45 mouse cellular contexts compared by ENCODE assay signal in genomic region chr3:159621026-159621425, GRCm38 (mm10). TPM values are rescaled to one million over a fixed set of nuclear protein-coding genes. Genes with fewer than 3 reads are reported as not detected.
"Had no signal": no experiment of that assay in that cellular context is flagged by ENCODE, and none has a peak within 500 bp of the region (broad histone marks: within the 10 kb centered on the region; RNA-seq: fewer than 3 reads in every experiment).

No protein-coding gene starts in this region.

- H3K27ac ChIP-seq: limb, embryonic 10.5 days; limb, embryonic 12.5 days; limb, embryonic 13.5 days; limb, embryonic 15.5 days; liver, embryonic 12.5 days; liver, embryonic 13.5 days; liver, embryonic 14.5 days; liver, embryonic 15.5 days; lung, embryonic 15.5 days; macrophage; midbrain, embryonic 10.5 days; midbrain, embryonic 12.5 days; midbrain, embryonic 13.5 days; midbrain, embryonic 15.5 days; neural tube, embryonic 12.5 days; neural tube, embryonic 13.5 days had no signal

- H3K9ac ChIP-seq: limb, embryonic 12.5 days; limb, embryonic 13.5 days; limb, embryonic 15.5 days; liver, embryonic 12.5 days; liver, embryonic 13.5 days; liver, embryonic 14.5 days; liver, embryonic 15.5 days; liver, postnatal 0 days; lung, embryonic 14.5 days; lung, embryonic 15.5 days; midbrain, embryonic 12.5 days; midbrain, embryonic 13.5 days; midbrain, embryonic 15.5 days; neural tube, embryonic 12.5 days; neural tube, embryonic 13.5 days had no signal

- H3K9me3 ChIP-seq: limb, embryonic 10.5 days; limb, embryonic 12.5 days; limb, embryonic 13.5 days; limb, embryonic 15.5 days; liver, embryonic 12.5 days; liver, embryonic 13.5 days; liver, embryonic 15.5 days; lung, embryonic 15.5 days; megakaryocyte, embryonic 14.5 days; midbrain, embryonic 10.5 days; midbrain, embryonic 12.5 days; midbrain, embryonic 13.5 days; midbrain, embryonic 15.5 days; neural tube, embryonic 12.5 days; neural tube, embryonic 13.5 days had no signal

- ATAC-seq: liver, embryonic 12.5 days; liver, postnatal 0 days; lung, postnatal 0 days; midbrain, embryonic 13.5 days; midbrain, embryonic 15.5 days; midbrain, embryonic 16.5 days had no signal

- H3K4me1 ChIP-seq: limb, embryonic 10.5 days; limb, embryonic 12.5 days; limb, embryonic 13.5 days; limb, embryonic 15.5 days; liver, embryonic 12.5 days; liver, embryonic 13.5 days; liver, embryonic 15.5 days; lung, embryonic 15.5 days; megakaryocyte, embryonic 14.5 days; midbrain, embryonic 10.5 days; midbrain, embryonic 12.5 days; midbrain, embryonic 13.5 days; midbrain, embryonic 15.5 days; neural tube, embryonic 12.5 days; neural tube, embryonic 13.5 days had no signal

- H3K4me3 ChIP-seq: limb, embryonic 10.5 days; limb, embryonic 12.5 days; limb, embryonic 13.5 days; limb, embryonic 15.5 days; liver, embryonic 12.5 days; liver, embryonic 13.5 days; liver, embryonic 15.5 days; lung, embryonic 15.5 days; megakaryocyte, embryonic 14.5 days; midbrain, embryonic 10.5 days; midbrain, embryonic 12.5 days; midbrain, embryonic 13.5 days; midbrain, embryonic 15.5 days; myocyte; neural tube, embryonic 12.5 days; neural tube, embryonic 13.5 days had no signal

- H3K4me2 ChIP-seq: limb, embryonic 12.5 days; limb, embryonic 13.5 days; limb, embryonic 15.5 days; liver, embryonic 11.5 days; liver, embryonic 12.5 days; liver, embryonic 13.5 days; liver, embryonic 15.5 days; lung, embryonic 14.5 days; lung, embryonic 15.5 days; midbrain, embryonic 11.5 days; midbrain, embryonic 12.5 days; midbrain, embryonic 13.5 days; midbrain, embryonic 15.5 days; neural tube, embryonic 12.5 days; neural tube, embryonic 13.5 days had no signal

- H3K27me3 ChIP-seq: limb, embryonic 12.5 days; limb, embryonic 13.5 days; limb, embryonic 15.5 days; liver, embryonic 12.5 days; liver, embryonic 13.5 days; liver, embryonic 15.5 days; lung, embryonic 15.5 days; megakaryocyte, embryonic 14.5 days; midbrain, embryonic 12.5 days; midbrain, embryonic 13.5 days; midbrain, embryonic 15.5 days; neural tube, embryonic 12.5 days; neural tube, embryonic 13.5 days had no signal

- DNase-seq: left cerebral cortex, postnatal 4 days; liver; liver, embryonic 13.5 days; liver, postnatal 0 days; lung, adult 18-20 months; lung, adult 2 months; lung, embryonic 14.5 days; lung, postnatal 10 days; lung, postnatal 14 days; lung, postnatal 36 days; lung, postnatal 4 days; midbrain, embryonic 14.5 days had no signal

- H3K36me3 ChIP-seq: limb, embryonic 10.5 days; limb, embryonic 12.5 days; limb, embryonic 13.5 days; limb, embryonic 15.5 days; liver, embryonic 12.5 days; liver, embryonic 13.5 days; liver, embryonic 15.5 days; lung, embryonic 15.5 days; midbrain, embryonic 10.5 days; midbrain, embryonic 12.5 days; midbrain, embryonic 13.5 days; midbrain, embryonic 15.5 days; neural tube, embryonic 12.5 days; neural tube, embryonic 13.5 days had no signal

RNA-seq across cellular contexts. Expression of gene Rpe65, which starts 22.1 kb away (rescaled TPM):
- total RNA-seq: left cerebral cortex, postnatal 14 days; left cerebral cortex, postnatal 4 days; liver, adult 2 months; megakaryocyte progenitor cell, adult 5-6 weeks; megakaryocyte, adult 5-6 weeks; megakaryocyte-erythroid progenitor cell, adult 5-6 weeks; midbrain, postnatal 0 days; monocyte, adult 5-6 weeks had no signal
- polyA plus RNA-seq: limb, embryonic 10.5 days; limb, embryonic 11.5 days; limb, embryonic 12.5 days; limb, embryonic 13.5 days; limb, embryonic 14.5 days; limb, embryonic 15.5 days; liver, adult 2 months; liver, embryonic 11.5 days; liver, embryonic 12.5 days; liver, embryonic 13.5 days; liver, embryonic 14.5 days; liver, embryonic 15.5 days; liver, embryonic 16.5 days; liver, postnatal 0 days; lung, adult 2 months; lung, embryonic 14.5 days; lung, embryonic 15.5 days; lung, embryonic 16.5 days; lung, postnatal 0 days; macrophage; midbrain, embryonic 10.5 days; midbrain, embryonic 11.5 days; midbrain, embryonic 12.5 days; midbrain, embryonic 13.5 days; midbrain, embryonic 15.5 days; midbrain, embryonic 16.5 days; midbrain, postnatal 0 days; myocyte; neural tube, embryonic 11.5 days; neural tube, embryonic 12.5 days; neural tube, embryonic 13.5 days had no signal
